Comparison of ENCODE assay signal across 14 mouse cellular contexts in the genomic region with DNA sequence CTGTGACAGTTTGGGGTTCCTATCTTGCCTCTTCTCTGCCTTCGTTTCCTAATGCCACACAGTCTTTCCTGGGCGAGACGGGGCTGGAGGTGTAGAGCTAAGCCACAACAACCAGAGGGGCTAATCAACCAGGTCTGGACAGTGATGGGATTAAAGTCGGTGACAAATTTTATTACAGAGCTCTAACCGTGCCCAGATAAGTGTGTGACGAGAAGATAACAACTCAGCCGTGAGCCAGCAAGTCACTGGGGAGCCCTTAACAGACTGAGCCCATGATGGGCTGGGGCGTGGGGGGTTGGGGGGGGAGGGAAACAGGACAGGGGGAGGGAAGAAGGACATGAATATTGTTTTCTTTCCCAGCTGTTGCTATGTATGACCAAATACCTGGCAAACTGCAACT.
A peak's percentile ranks its signal among the peaks of the same experiment; 100 is the strongest.
DNase-seq lines count a peak whose midpoint lies in the region; ATAC-seq and TF ChIP-seq lines count a peak whose summit lies in the region.
"Had no signal": no experiment of that assay in that cellular context is flagged by ENCODE, and none has a peak within 500 bp of the region (broad histone marks: within the 10 kb centered on the region; RNA-seq: fewer than 3 reads in every experiment).

No protein-coding gene starts in this region.

- no peaks in the 10 kb centered on the region for H3K36me3 ChIP-seq in erythroblast, embryonic 14.5 days (ENCODE audit: control insufficient read depth)
- no peaks in the 10 kb centered on the region for H3K36me3 ChIP-seq in hindbrain, postnatal 0 days (ENCODE audit: insufficient read depth, low read length)
- H3K36me3 ChIP-seq in hindbrain, embryonic 16.5 days (ENCODE audit: control insufficient read depth, insufficient read depth, low read length): no peaks in the 10 kb centered on the region
- H3K36me3 ChIP-seq in midbrain, postnatal 0 days (ENCODE audit: insufficient read depth, low read length): no peaks in the 10 kb centered on the region
- H3K36me3 ChIP-seq: limb, embryonic 12.5 days had no signal

- DNase-seq in hindbrain, postnatal 0 days (ENCODE audit: low spot score): no peak
- DNase-seq in liver: peak; percentile 70
- DNase-seq in midbrain, postnatal 0 days (ENCODE audit: low spot score): no peak
- no peak for DNase-seq in left cerebral cortex, postnatal 14 days (ENCODE audit: low spot score in 2 of 2)
- DNase-seq in adrenal gland, postnatal 10 days: no peak
- DNase-seq: adrenal gland, adult 8-10 months; cerebellum, adult 2 months; spleen, adult 18-20 months; thymus, postnatal 14 days had no signal

- no peak overlapping the region for H3K4me2 ChIP-seq in hindbrain, postnatal 0 days (ENCODE audit: low read depth, low read length)
- no peak overlapping the region for H3K4me2 ChIP-seq in hindbrain, embryonic 16.5 days (ENCODE audit: low read length)
- H3K4me2 ChIP-seq in midbrain, postnatal 0 days (ENCODE audit: low read depth, low read length, poor library complexity, severe bottlenecking): no peak overlapping the region
- H3K4me2 ChIP-seq: hindbrain, embryonic 14.5 days; limb, embryonic 12.5 days had no signal

- H3K27ac ChIP-seq in hindbrain, postnatal 0 days: no peak overlapping the region
- H3K27ac ChIP-seq in hindbrain, embryonic 16.5 days (ENCODE audit: low read depth, low read length): no peak overlapping the region
- no peak overlapping the region for H3K27ac ChIP-seq in midbrain, postnatal 0 days (ENCODE audit: low read depth, low read length)
- H3K27ac ChIP-seq: hindbrain, embryonic 14.5 days; limb, embryonic 12.5 days had no signal

- ATAC-seq in erythroblast, adult 5-6 weeks (replicated peaks; ENCODE audit: low FRiP score, poor library complexity, severe bottlenecking): no peak
- 0 out of 2 replicates have a peak, but pooled peaks have one; percentile 16 for ATAC-seq in hindbrain, postnatal 0 days
- no peak for ATAC-seq in hindbrain, embryonic 16.5 days
- ATAC-seq in midbrain, postnatal 0 days (ENCODE audit: low FRiP score): 0 out of 2 replicates have a peak, but pooled peaks have one; percentile 7

- peak overlapping the region; percentile 21 for H3K4me3 ChIP-seq in erythroblast, embryonic 14.5 days (replicated peaks)
- no peak overlapping the region for H3K4me3 ChIP-seq in hindbrain, postnatal 0 days (ENCODE audit: low read length)
- no peak overlapping the region for H3K4me3 ChIP-seq in hindbrain, embryonic 16.5 days (ENCODE audit: low read length)
- H3K4me3 ChIP-seq in midbrain, postnatal 0 days (ENCODE audit: low read depth, low read length): no peak overlapping the region
- H3K4me3 ChIP-seq: limb, embryonic 12.5 days had no signal

- no peaks in the 10 kb centered on the region for H3K9me3 ChIP-seq in erythroblast, embryonic 14.5 days (ENCODE audit: control insufficient read depth, low read length)
- H3K9me3 ChIP-seq in hindbrain, postnatal 0 days (ENCODE audit: low read length): no peaks in the 10 kb centered on the region
- no peaks in the 10 kb centered on the region for H3K9me3 ChIP-seq in hindbrain, embryonic 16.5 days (ENCODE audit: control insufficient read depth, low read length)
- no peaks in the 10 kb centered on the region for H3K9me3 ChIP-seq in midbrain, postnatal 0 days (ENCODE audit: low read length)
- H3K9me3 ChIP-seq: limb, embryonic 12.5 days had no signal

- intact Hi-C loops in left cerebral cortex, postnatal 14 days (cut with DNase I): no loop called here

- peaks cover 19% of the 10 kb centered on the region for H3K27me3 ChIP-seq in erythroblast, embryonic 14.5 days (ENCODE audit: control insufficient read depth)
- H3K27me3 ChIP-seq in hindbrain, postnatal 0 days (ENCODE audit: insufficient read depth, low read length): no peaks in the 10 kb centered on the region
- no peaks in the 10 kb centered on the region for H3K27me3 ChIP-seq in hindbrain, embryonic 16.5 days (replicated peaks; ENCODE audit: control insufficient read depth, insufficient read depth, low read length)
- no peaks in the 10 kb centered on the region for H3K27me3 ChIP-seq in midbrain, postnatal 0 days (ENCODE audit: insufficient read depth, low read length)

- H3K9ac ChIP-seq in hindbrain, postnatal 0 days (replicated peaks; ENCODE audit: low read length): no peak overlapping the region
- no peak overlapping the region for H3K9ac ChIP-seq in hindbrain, embryonic 16.5 days (ENCODE audit: low read depth, low read length)
- no peak overlapping the region for H3K9ac ChIP-seq in midbrain, postnatal 0 days (replicated peaks; ENCODE audit: low read length, poor library complexity, severe bottlenecking)
- H3K9ac ChIP-seq: hindbrain, embryonic 14.5 days; limb, embryonic 12.5 days had no signal

- no peak for TF ChIP-seq CTCF in hindbrain, postnatal 0 days (IDR thresholded peaks at IDR 0.05; ENCODE audit: low read depth)
- no peak for TF ChIP-seq CTCF in midbrain, postnatal 0 days (IDR thresholded peaks at IDR 0.05)

- peaks cover 19% of the 10 kb centered on the region for H3K4me1 ChIP-seq in erythroblast, embryonic 14.5 days (ENCODE audit: control insufficient read depth)
- H3K4me1 ChIP-seq in hindbrain, postnatal 0 days (ENCODE audit: insufficient read depth, low read length): peaks cover 2% of the 10 kb centered on the region; the same call in 1 of the 2 replicates
- peaks cover 12% of the 10 kb centered on the region for H3K4me1 ChIP-seq in hindbrain, embryonic 16.5 days (ENCODE audit: control insufficient read depth, insufficient read depth, low read depth, low read length)
- peaks cover 2% of the 10 kb centered on the region; the same call in 1 of the 2 replicates for H3K4me1 ChIP-seq in midbrain, postnatal 0 days (ENCODE audit: insufficient read depth, low read length)

- 36% methylated on average over 8 of the region's 8 CpGs for WGBS in hindbrain, postnatal 0 days
- WGBS in hindbrain, embryonic 16.5 days: 44% methylated on average over 8 of the region's 8 CpGs
- 32% methylated on average over 8 of the region's 8 CpGs for WGBS in midbrain, postnatal 0 days

Comparison
In these comparisons a context has a peak if more than half of its experiments do, and no peak if none do; other contexts are left out.
1. ATAC-seq: peak in hindbrain, postnatal 0 days (single experiment) and midbrain, postnatal 0 days (single experiment); none in erythroblast, adult 5-6 weeks (single experiment) and hindbrain, embryonic 16.5 days (single experiment).